Mouse (Mus musculus): ENCODE measurements around the gene Slc38a1. TPM values are rescaled to one million over a fixed set of nuclear protein-coding genes. Genes with fewer than 3 reads are reported as not detected.

Gene Slc38a1
- total and polyA plus RNA-seq, 3 experiments = 0.03 TPM; not detected in 2

DNA sequence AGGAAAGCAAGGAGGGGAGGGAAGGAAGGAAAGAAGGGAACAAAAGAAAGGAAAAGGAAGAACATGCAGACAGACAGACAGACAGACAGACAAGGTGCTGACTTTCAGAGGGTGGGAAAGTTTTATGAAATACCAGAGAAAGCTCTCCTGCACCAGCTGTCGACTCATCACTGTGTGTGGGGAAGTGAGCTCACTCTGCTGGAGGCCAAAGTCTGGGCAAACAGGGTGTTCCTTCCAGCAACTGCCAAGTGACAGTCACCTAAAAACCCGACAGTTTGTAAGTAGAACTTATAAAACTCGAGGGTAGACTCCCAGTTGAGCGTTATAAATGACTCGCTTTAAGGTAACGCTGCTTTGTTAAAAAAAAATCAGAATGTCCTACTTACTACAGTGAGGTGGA is 21.0 kb downstream of the Slc38a1 start:
- H3K27ac ChIP-seq (ENCODE audit: control insufficient read depth, low read depth, low read length) = no peak overlapping the region
- H3K27me3 ChIP-seq (ENCODE audit: control insufficient read depth in 1 of 2, insufficient read depth in 2 of 2, low read length in 2 of 2) = peaks cover 0 to 7% of the 10 kb centered on the region in 2 experiments; a peak in 2 of 4 replicates
- no peaks in the 10 kb centered on the region for H3K79me2 ChIP-seq (ENCODE audit: control insufficient read depth, insufficient read depth, low read length, poor library complexity)
- TF ChIP-seq SMC3 (IDR thresholded peaks at IDR 0.05; ENCODE audit: low read depth, low read length) (no peak), MAX (IDR thresholded peaks at IDR 0.05; ENCODE audit: low read length) (no peak), KAT2A (conservative IDR thresholded peaks at IDR 0.05; ENCODE audit: low read depth, low read length) (no peak), USF1 (IDR thresholded peaks at IDR 0.05; ENCODE audit: low read depth, low read length) (no peak)
- H3K9me3 ChIP-seq (replicated peaks; ENCODE audit: insufficient read depth, low read length) = no peaks in the 10 kb centered on the region
- DNase-seq (ENCODE audit: low read depth, low spot score) = no peak
- H3K36me3 ChIP-seq (ENCODE audit: control insufficient read depth in 1 of 2, insufficient read depth in 2 of 2, low read length in 2 of 2) = no peaks in the 10 kb centered on the region
- no peaks in the 10 kb centered on the region for H3K4me1 ChIP-seq (ENCODE audit: control insufficient read depth in 1 of 2, insufficient read depth in 2 of 2, low read length in 2 of 2)
- no peak overlapping the region for H3K4me3 ChIP-seq (ENCODE audit: control insufficient read depth in 1 of 2, insufficient read depth in 1 of 2, low read depth in 2 of 2, low read length in 2 of 2)
- H3K9ac ChIP-seq (ENCODE audit: control insufficient read depth, low read depth, low read length, poor library complexity, severe bottlenecking) = no peak overlapping the region

DNA sequence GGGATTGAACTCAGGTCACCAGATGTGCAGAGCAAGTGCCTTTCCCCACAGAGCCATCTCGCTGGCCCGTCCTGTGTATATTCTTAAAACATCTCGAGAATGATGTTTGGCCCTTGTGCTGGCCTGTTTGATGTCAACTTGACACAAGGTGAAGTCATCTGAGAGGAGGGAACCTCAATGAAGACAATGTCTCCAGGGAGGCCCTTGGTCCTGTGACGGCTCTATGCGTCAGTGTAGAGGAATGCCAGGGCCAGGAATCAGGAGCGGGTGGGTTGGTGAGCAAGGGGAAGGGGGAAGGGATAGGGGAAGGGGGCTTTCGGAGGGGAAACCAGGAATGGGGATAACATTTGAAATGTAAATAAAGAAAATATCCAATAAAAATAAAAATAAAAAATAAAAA is 25.2 kb downstream of the Slc38a1 start:
- TF ChIP-seq JUND (IDR thresholded peaks at IDR 0.05; ENCODE audit: low read depth, low read length) (no peak), SIN3A (IDR thresholded peaks at IDR 0.05; ENCODE audit: low read length) (no peak), TCF12 (IDR thresholded peaks at IDR 0.05; ENCODE audit: low read depth, low read length) (no peak), HCFC1 (IDR thresholded peaks at IDR 0.05; ENCODE audit: low read depth, low read length) (no peak), TBP (IDR thresholded peaks at IDR 0.05; ENCODE audit: low read depth, low read length) (no peak)
- Histone ChIP-seq H3K9me3 (replicated peaks; ENCODE audit: insufficient read depth, low read length) (no peaks in the 10 kb centered on the region), H3K9ac (ENCODE audit: control insufficient read depth, low read depth, low read length, poor library complexity, severe bottlenecking) (no peak overlapping the region), H3K4me1 (ENCODE audit: control insufficient read depth in 1 of 2, insufficient read depth in 2 of 2, low read length in 2 of 2) (no peaks in the 10 kb centered on the region), H3K27me3 (ENCODE audit: control insufficient read depth in 1 of 2, insufficient read depth in 2 of 2, low read length in 2 of 2) (peaks cover 0 to 5% of the 10 kb centered on the region in 2 experiments; a peak in 2 of 4 replicates), H3K4me3 (ENCODE audit: control insufficient read depth in 1 of 2, insufficient read depth in 1 of 2, low read depth in 2 of 2, low read length in 2 of 2) (no peak overlapping the region), H3K27ac (ENCODE audit: control insufficient read depth, low read depth, low read length) (no peak overlapping the region), H3K36me3 (ENCODE audit: control insufficient read depth in 1 of 2, insufficient read depth in 2 of 2, low read length in 2 of 2) (no peaks in the 10 kb centered on the region), H3K79me2 (ENCODE audit: control insufficient read depth, insufficient read depth, low read length, poor library complexity) (no peaks in the 10 kb centered on the region)
- no peak for DNase-seq (ENCODE audit: low read depth, low spot score)

DNA sequence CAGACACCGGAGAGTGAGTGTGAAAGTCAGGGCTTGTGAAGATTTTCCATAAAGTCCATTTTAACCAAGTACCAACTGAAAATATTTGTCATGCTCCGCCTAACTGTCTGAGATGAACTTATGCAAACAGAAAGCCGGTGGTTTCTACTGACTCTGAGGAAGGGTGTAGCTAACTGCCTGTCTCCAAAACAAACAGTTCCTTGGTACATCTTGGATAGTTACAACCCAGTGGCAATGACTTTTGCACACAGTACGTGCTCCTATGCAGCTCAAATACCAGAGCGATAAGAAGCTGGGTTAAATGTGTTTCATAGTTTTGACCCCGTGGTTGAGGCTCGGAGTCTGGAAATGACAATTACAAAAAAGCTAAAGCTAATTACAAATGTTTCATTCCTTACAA is 34.0 kb downstream of the Slc38a1 start:
- no peaks in the 10 kb centered on the region for H3K27me3 ChIP-seq (ENCODE audit: control insufficient read depth in 1 of 2, insufficient read depth in 2 of 2, low read length in 2 of 2)
- no peak overlapping the region for H3K27ac ChIP-seq (ENCODE audit: control insufficient read depth, low read depth, low read length)
- no peak overlapping the region for H3K9ac ChIP-seq (ENCODE audit: control insufficient read depth, low read depth, low read length, poor library complexity, severe bottlenecking)
- H3K9me3 ChIP-seq (replicated peaks; ENCODE audit: insufficient read depth, low read length) = no peaks in the 10 kb centered on the region
- no peaks in the 10 kb centered on the region for H3K4me1 ChIP-seq (ENCODE audit: control insufficient read depth in 1 of 2, insufficient read depth in 2 of 2, low read length in 2 of 2)
- no peaks in the 10 kb centered on the region for H3K79me2 ChIP-seq (ENCODE audit: control insufficient read depth, insufficient read depth, low read length, poor library complexity)
- H3K4me3 ChIP-seq (ENCODE audit: control insufficient read depth in 1 of 2, insufficient read depth in 1 of 2, low read depth in 2 of 2, low read length in 2 of 2) = no peak overlapping the region
- DNase-seq (ENCODE audit: low read depth, low spot score) = no peak
- TF ChIP-seq RAD21 (IDR thresholded peaks at IDR 0.05; ENCODE audit: low read depth, low read length) = no peak
- no peak for TF ChIP-seq TCF12 (IDR thresholded peaks at IDR 0.05; ENCODE audit: low read depth, low read length)
- TF ChIP-seq POLR2AphosphoS5 (IDR thresholded peaks at IDR 0.05; ENCODE audit: borderline replicate concordance, low read depth, low read length) = no peak
- TF ChIP-seq MAX (IDR thresholded peaks at IDR 0.05; ENCODE audit: low read length) = no peak
- TF ChIP-seq RCOR1 (IDR thresholded peaks at IDR 0.05; ENCODE audit: low read depth, low read length) = no peak
- no peaks in the 10 kb centered on the region for H3K36me3 ChIP-seq (ENCODE audit: control insufficient read depth in 1 of 2, insufficient read depth in 2 of 2, low read length in 2 of 2)

Data from MEL (cell line).